Mouse (Mus musculus) kidney, adult 2 months (tissue): ENCODE results near the gene Gm11127. TPM values are rescaled to one million over a fixed set of nuclear protein-coding genes. Genes with fewer than 3 reads are reported as not detected.
A peak's percentile ranks its signal among the peaks of the same experiment; 100 is the strongest.
"Not testable (repeated sequence)": the region's sequence is repeated elsewhere in the genome, so short reads cannot be mapped to it uniquely, and the experiment has no call there.

Experiments
- DNase-seq: peaks from one replicate; pipeline ENCODE4 v3.0.0; 2021
- H3K27ac ChIP-seq: fragments of 200-500 bp; 2 replicates; pipeline ENCODE4 v1.5.1; 2012; ENCODE audit warnings: low read depth, low read length, control low read depth, inconsistent platforms; ENCODE audit not compliant: insufficient read depth
- H3K27me3 ChIP-seq: fragments of 200-500 bp; replicated peaks from 2 replicates; pipeline ENCODE4 v1.6.1; 2012; ENCODE audit warnings: mild to moderate bottlenecking, moderate library complexity, low read length, inconsistent platforms; ENCODE audit not compliant: control insufficient read depth, insufficient read depth
- H3K36me3 ChIP-seq: fragments of 200-500 bp; 2 replicates; pipeline ENCODE4 v1.6.1; 2012; ENCODE audit warnings: mild to moderate bottlenecking, moderate library complexity, low read length, inconsistent platforms; ENCODE audit not compliant: control insufficient read depth, insufficient read depth
- H3K4me1 ChIP-seq: fragments of 200-500 bp; 2 replicates; pipeline ENCODE4 v1.6.1; 2011; ENCODE audit warnings: low read length; ENCODE audit not compliant: control insufficient read depth, insufficient read depth
- H3K4me3 ChIP-seq: fragments of 200-500 bp; 2 replicates; pipeline ENCODE4 v1.5.1; 2011; ENCODE audit warnings: mild to moderate bottlenecking, low read depth, low read length, control low read depth; ENCODE audit not compliant: insufficient read depth
- CTCF ChIP-seq: fragments of 200-500 bp; conservative IDR thresholded peaks from 2 replicates; pipeline ENCODE4 v1.5.1; 2011; ENCODE audit warnings: low read depth, mild to moderate bottlenecking, control low read depth, low read length, moderate library complexity, mixed read lengths; ENCODE audit not compliant: insufficient read depth, insufficient read length
- POLR2A ChIP-seq: fragments of 200-500 bp; IDR thresholded peaks from one replicate; pipeline ENCODE4 v1.6.1; 2011; ENCODE audit warnings: low read depth, low read length, control low read depth
- WGBS: fragments of 180-500 bp; shearing (Covaris S2); methylation state at CpG from one replicate; pipeline ENCODE4 v1.1.7; 2018; 5-methylcytosine and 5-hydroxymethylcytosine counted together
- polyA plus RNA-seq: library from polyadenylated mRNA; depleted of rRNA; stranded (reverse); fragments of >200 nt; gene quantifications from 2 replicates; pipeline ENCODE4 v1.2.3, GENCODE M21; 2012

The Gm11127 gene
- polyA plus RNA-seq, 1 experiment: 14.8 TPM

DNA sequence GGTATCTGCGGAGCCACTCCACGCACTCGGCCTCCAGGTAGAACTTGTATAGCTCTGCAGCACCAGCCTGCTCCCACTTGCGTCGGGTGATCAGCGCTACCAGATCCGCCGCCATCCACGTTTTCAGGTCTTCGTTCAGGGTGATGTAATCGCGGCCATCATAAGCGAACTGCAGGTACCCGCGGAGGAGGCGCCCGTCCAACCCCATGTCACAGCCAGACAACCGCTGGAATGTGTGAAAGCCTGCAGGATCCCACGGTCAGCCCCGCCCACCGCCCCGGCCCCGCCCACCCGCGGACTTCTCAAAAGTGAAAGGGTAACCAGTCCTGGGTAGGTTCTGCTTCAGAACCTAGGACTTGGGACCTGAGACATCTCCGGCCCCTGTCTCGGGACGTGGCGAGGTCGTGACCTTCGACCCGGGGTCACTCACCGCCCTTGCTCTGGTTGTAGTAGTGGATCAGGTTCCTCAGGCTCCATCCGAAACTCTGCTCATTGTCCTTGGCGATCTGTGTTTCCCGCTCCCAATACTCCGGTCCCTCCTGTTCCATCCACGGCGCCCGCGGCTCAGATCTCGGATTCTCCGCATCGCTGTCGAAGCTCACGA, 25.2 kb upstream of the Gm11127 start:
- no peak overlapping the region for H3K27ac ChIP-seq
- H3K27me3 ChIP-seq: no peaks in the 10 kb centered on the region
- H3K36me3 ChIP-seq: no peaks in the 10 kb centered on the region
- DNase-seq: peak; percentile 82
- TF ChIP-seq POLR2A (no peak), CTCF (no peak)
- H3K4me3 ChIP-seq: peak overlapping the region; percentile 77
- H3K4me1 ChIP-seq: no peaks in the 10 kb centered on the region
- WGBS: 1% methylated on average over 46 of the region's 46 CpGs

DNA sequence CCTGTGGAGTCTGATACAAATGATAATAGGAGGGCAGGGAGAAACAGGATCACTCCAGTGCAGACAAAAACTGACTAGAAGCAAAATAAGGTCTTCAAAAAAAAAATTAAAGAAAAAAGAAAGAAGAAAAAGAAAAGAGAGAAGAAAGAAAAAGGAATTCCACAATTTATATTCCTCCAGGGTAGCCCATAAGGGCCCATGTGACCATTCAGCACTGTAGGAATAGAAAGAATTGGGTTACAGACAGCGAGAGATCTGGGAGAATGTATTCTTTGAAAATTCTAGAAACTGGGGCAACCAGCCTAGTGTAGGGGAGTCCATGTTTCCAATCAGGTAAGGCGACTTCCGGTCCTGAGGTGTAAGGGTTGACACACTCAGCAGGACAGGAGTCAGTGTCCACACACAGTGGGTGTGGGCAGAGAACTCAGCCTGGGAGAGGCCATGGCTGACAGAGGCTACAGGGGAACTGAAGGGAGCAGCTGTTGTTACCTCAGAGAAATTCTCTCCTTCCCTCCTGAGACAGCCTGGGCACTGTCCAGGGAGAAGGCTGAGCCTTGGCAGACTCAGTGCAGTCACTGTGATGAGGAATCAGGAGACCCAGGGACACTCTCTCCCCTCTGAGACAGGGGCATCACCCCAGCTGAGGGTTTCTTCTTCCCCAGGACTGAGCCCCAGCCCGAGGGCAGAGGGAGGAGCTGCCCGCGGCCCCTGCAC, 24.5 kb upstream of the Gm11127 start:
- H3K4me1 ChIP-seq, H3K27ac ChIP-seq, H3K27me3 ChIP-seq, DNase-seq, H3K36me3 ChIP-seq: not testable (repeated sequence)
- peak overlapping the region; percentile 77; the same call in 1 of the 2 replicates for H3K4me3 ChIP-seq
- 38% methylated on average over 6 of the region's 6 CpGs for WGBS

DNA sequence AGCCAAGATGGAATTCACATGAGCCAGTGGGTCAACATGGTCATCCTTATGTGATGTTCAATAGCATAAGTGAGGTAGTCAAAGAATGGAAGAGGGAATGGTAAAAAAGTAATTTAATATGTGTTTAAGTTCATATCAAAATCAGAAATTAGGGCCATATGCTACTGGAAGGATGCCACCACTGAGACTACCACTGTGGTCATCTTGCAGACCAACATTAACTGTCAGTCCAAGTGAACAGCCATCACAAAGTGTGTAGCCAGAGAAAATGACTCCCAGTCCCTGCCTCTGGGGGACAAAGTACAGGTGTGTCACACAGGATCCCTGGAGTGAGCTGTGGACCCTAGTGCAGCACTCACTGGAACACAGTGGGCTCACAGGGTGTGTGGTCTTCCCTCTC, 23.7 kb upstream of the Gm11127 start:
- DNase-seq, H3K27me3 ChIP-seq, H3K27ac ChIP-seq, H3K4me1 ChIP-seq, H3K4me3 ChIP-seq, H3K36me3 ChIP-seq: not testable (repeated sequence)

DNA sequence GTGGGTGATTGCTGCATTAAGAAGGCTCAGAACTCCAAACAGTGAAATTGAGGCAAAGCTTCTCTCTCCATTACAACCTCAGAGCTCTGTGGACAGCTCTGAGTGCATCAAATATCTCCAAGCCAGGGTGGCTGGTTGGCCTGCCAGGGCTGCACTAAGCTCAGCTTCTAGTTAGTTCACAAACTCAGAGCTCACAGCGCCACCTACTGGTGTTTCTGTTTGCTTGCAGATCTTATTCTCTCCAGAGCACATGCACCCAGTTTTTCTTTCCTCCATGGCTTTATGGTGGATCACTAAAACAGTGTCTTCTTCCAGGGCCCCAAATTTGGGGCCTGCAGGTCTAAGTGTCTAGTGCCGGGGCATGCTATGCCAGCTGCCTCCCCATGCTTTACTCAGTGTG, 2.7 kb upstream of the Gm11127 start:
- Histone ChIP-seq H3K27ac (no peak overlapping the region), H3K4me3 (no peak overlapping the region), H3K4me1 (peaks cover 6% of the 10 kb centered on the region; the same call in 1 of the 2 replicates), H3K36me3 (no peaks in the 10 kb centered on the region), H3K27me3 (no peaks in the 10 kb centered on the region)
- peak; percentile 91 for DNase-seq
- TF ChIP-seq POLR2A: no peak
- TF ChIP-seq CTCF: peak; percentile 76
- 14% methylated on average over 2 of the region's 2 CpGs for WGBS

DNA sequence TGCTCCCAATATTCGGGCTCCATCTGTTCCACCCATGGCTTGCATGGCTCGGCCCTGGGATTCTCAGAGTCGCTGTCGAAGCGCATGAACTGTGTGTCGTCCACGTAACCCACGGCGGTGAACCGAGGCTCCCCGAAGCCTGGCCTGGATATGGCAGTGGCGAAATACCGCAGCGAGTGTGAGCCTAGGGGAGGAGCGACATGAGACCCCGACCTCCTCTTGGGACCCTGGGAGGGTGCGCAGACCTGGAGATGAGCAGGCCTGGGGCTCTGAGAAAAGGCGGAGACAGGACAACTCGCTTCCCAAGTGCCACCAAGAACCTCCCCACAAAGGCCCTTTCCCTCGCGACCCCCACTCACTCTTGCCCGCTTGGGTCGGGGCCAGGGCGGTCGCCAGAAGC, 244 bp downstream of the Gm11127 start:
- 93% methylated on average over 24 of the region's 25 CpGs for WGBS
- not testable (repeated sequence) for H3K36me3 ChIP-seq, H3K27me3 ChIP-seq, H3K4me1 ChIP-seq, H3K4me3 ChIP-seq, DNase-seq
- H3K27ac ChIP-seq: peak overlapping the region; percentile 28

DNA sequence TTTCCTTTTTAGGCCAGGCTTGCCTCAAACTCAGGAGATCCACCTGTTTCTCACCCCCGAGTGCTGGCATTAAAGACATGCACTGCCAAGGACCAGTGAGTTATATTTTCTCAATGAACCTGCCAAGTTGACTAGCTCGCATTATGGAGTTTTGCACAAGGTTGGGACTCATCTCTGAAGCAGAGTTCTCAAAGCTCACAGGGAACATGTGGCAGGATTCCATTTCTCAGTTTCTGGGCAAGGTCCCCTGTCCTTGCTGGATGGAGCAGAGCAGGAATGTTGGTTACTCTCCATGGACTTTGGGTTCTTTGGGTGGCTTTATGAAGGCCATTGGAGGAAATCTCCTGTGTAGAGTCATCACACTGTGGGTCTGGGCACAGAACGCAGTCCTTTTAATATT, 14.9 kb downstream of the Gm11127 start:
- Histone ChIP-seq H3K27ac (peak overlapping the region; percentile 92), H3K27me3 (no peaks in the 10 kb centered on the region), H3K36me3 (no peaks in the 10 kb centered on the region), H3K4me3 (peak overlapping the region; percentile 68), H3K4me1 (peaks cover 5% of the 10 kb centered on the region; the same call in 1 of the 2 replicates)
- DNase-seq: peak; percentile 62
- 55% methylated on average over 3 of the region's 3 CpGs for WGBS
- TF ChIP-seq CTCF (no peak), POLR2A (no peak)

DNA sequence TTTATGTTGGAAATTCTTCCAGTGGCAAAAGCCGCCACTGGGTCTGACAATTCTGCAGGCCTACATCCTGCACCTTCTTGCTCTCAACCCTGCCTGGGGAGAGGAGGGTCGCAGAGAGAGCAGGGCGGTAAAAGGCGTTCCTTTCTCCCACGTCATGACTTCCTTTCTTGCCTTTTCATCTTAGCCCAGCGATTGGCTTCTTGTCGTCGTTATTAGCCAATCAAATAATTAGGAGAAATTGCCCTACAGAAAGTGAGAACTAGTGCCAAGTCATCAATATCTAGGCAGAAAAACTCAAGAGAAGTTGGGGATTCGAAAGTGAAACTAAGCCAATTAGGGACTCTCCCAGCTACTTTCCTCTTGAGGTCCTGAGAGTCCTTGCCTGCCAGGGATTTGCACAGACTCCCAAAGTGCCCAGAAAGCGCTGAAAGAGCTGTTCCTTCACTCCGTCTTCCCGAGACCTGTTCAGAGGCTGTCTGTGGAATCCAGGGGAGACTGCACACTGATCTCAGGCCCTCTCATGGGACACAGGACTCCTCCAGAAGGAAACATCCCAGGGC, 15.5 kb downstream of the Gm11127 start, which contains the start of the genes H2-T22 and Gm6034:
TSS of gene H2-T22 (minus strand) at position 138 of the 560 bp plus-strand sequence.
TSS of gene Gm6034 (plus strand) at position 352 of the 560 bp plus-strand sequence.
- TF ChIP-seq POLR2A: peak; percentile 58
- not testable (repeated sequence) for H3K36me3 ChIP-seq, H3K4me1 ChIP-seq, H3K27me3 ChIP-seq
- H3K4me3 ChIP-seq: peak within 1 kb of the TSS; percentile 68
- peak; percentile 97 for DNase-seq
- WGBS: 1% methylated on average over 12 of the region's 12 CpGs
- peak within 1 kb of the TSS; percentile 92 for H3K27ac ChIP-seq

DNA sequence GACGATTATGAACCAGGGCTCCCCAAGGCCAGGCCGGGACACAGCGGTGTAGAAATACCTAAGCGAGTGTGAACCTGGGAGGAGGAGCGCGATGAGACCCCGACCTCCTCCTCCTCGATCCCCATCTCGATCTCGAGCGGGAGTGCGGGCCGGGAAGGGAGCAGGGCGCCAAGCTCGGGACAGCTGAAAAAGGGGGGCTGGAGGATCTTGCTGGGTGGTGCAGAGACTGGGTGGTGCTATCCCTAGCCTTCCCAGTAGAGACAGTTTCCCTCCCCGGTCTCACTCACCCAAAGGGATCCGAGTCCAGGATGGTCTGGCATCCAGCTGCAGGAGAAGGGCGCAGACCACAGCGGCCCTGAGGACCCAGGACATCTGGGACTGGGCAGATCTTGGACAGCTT, 16.1 kb downstream of the Gm11127 start:
- WGBS: 2% methylated on average over 19 of the region's 19 CpGs
- H3K36me3 ChIP-seq, H3K27me3 ChIP-seq, DNase-seq, H3K4me1 ChIP-seq: not testable (repeated sequence)
- peak overlapping the region; percentile 32; the same call in 1 of the 2 replicates for H3K27ac ChIP-seq
- H3K4me3 ChIP-seq: peak overlapping the region; percentile 62

DNA sequence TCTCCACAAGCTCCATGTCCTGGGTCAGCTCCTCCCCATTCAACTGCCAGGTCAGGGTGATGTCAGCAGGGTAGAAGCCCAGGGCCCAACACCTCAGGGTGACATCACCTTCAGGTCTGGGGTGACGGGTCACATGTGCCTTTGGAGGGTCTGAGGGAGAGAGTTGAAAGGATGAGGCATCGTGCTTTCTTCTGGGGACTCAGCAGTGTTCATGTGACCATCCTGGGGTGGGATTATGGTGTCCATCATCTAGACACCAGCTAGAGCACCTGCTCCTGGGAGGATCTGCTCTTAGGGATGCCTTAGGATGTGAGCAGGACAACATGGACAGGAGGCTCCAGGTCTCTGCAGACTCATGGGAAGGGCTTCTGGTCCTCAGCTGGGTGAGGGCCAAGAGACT, 17.6 kb downstream of the Gm11127 start:
- not testable (repeated sequence) for H3K27ac ChIP-seq, H3K4me1 ChIP-seq, H3K27me3 ChIP-seq, H3K4me3 ChIP-seq, DNase-seq, H3K36me3 ChIP-seq
- WGBS: 97% methylated on average over 2 of the region's 2 CpGs

DNA sequence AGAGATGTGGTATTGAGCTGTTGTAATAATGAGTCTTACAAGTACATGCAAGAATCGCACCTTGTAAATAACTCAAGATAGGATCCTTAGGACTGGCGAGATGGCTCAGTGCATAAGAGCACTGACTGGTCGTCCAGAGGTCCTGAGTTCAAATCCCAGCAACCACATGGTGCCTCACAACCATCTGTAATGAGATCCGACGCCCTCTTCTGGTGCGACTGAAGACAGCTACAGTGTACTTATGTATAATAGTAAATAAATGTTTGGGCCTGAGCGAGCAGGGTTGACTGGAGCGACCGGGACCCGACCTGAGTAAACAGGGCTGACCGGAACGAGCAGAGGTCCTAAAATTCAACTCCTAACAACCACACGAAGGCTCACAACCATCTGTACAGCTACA, 22.0 kb downstream of the Gm11127 start:
- H3K4me3 ChIP-seq, H3K27me3 ChIP-seq, DNase-seq, H3K4me1 ChIP-seq, H3K36me3 ChIP-seq, H3K27ac ChIP-seq: not testable (repeated sequence)
- 85% methylated on average over 13 of the region's 13 CpGs for WGBS
